Mouse (Mus musculus) lung, adult 2 months (tissue): ENCODE data around the gene Cog4.

ENCODE experiments used
- CTCF ChIP-seq: fragments of 200-500 bp; IDR thresholded peaks from 2 replicates; pipeline ENCODE4 v1.5.1; 2011; ENCODE audit warnings: mild to moderate bottlenecking, low read length, control low read depth; ENCODE audit not compliant: insufficient read depth
- POLR2A ChIP-seq: fragments of 200-500 bp; IDR thresholded peaks from 2 replicates; pipeline ENCODE4 v1.6.1; 2011; ENCODE audit warnings: low read depth, mild to moderate bottlenecking, control low read depth, low read length, borderline replicate concordance; ENCODE audit errors: extremely low read depth

DNA sequence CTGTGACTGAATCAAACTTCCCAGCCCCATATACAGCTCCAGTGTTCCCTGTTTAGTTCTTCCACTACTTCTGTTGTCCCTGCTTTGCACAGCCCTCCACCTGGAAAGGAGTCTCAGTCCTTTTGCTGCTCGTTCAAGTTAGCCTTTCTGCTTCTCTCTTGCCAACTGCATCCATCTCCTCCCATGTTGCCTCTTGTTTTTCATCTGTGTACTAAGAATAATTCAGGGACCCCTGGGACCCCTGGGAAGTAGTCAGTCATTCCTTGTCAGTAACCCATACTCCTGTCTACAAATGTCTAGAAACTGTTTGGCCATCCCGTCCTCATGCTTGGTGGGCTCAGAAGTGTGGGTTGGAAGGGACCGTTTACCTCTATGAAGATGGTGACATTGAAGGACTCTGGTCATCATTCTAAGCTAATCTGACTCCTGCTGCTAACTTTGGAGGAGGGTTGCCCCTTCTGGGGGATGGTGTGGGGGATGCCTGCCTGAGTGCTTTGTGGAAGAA is 74.4 kb downstream of the Cog4 start:
- TF ChIP-seq POLR2A (no peak), CTCF (no peak)
